Mouse (Mus musculus): ENCODE results near the gene Snx4. TPM values are rescaled to one million over a fixed set of nuclear protein-coding genes. Genes with fewer than 3 reads are reported as not detected.
A peak's percentile ranks its signal among the peaks of the same experiment; 100 is the strongest.
"Not testable (repeated sequence)": the region's sequence is repeated elsewhere in the genome, so short reads cannot be mapped to it uniquely, and the experiment has no call there.

The Snx4 gene
- total RNA-seq (2015) (71.2 TPM in 2 replicates), total RNA-seq (2017) (76.7 and 86.1 TPM in 2 replicates)

DNA sequence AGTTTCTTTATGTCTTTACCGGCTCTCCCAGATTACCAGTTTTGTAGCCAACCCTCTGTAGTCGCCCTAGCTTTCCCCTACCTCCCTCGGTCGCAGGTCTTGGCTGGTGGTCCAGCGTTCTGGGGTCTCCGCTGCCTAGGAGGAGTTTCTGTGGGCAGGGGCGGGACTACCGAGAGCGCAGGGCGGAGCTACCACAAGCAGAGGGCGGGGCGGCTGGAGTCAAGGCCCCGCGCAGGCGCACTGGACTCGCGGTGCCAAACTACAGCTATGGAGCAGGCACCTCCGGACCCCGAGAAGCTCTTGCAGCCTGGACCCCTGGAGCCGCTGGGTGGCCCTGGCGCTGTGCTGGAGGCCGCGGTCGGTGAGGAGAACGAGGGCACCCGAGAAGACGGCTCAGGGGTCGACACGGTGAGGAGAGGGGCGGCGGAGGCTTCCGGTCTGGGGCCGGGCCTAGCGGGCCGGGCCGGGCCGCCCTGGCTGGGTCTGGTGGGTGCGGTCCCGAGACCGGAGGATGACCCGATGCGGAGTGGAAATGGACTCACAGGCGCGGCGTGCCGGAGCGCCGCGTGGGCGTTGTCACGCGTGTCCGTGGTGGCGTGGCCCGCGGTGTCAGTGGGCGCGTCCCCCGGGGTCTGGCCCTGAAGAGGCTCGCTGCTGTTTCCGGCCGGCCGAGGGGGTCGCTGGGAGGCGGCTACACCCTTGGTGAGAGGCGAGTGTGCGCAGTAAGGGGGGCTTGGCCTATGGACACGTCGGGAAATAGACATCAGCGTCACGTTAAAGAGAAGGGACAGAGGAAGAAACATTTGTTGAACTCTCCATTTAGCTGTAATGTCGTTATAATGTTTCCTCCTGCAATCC lies at the start of gene Snx4:
Gene Snx4, plus strand, starts transcription at position 249 of the 858 bp plus-strand sequence.
- peak; percentile 96 for ATAC-seq (replicated peaks; ENCODE audit: poor library complexity)

DNA sequence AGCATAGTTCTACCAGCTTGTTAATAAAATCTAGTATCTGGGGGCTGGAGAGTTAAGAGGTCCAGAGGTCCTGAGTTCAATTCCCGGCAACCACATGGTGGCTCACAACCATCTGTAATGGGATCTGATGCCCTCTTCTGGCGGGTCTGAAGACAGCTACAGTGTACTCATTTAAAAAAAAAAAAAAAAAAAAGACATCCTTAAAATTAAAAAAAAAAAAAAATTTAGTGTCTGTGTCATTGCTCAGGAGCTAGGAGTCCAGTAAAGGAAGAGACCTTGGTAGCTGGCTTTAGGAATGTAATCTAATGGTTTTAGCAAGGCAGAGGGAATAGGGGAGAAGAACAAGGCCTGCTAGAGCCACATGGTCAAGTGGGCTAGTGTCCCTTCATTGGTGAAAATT lies 40.4 kb upstream of the Snx4 start:
- ATAC-seq (replicated peaks; ENCODE audit: poor library complexity) = no peak

DNA sequence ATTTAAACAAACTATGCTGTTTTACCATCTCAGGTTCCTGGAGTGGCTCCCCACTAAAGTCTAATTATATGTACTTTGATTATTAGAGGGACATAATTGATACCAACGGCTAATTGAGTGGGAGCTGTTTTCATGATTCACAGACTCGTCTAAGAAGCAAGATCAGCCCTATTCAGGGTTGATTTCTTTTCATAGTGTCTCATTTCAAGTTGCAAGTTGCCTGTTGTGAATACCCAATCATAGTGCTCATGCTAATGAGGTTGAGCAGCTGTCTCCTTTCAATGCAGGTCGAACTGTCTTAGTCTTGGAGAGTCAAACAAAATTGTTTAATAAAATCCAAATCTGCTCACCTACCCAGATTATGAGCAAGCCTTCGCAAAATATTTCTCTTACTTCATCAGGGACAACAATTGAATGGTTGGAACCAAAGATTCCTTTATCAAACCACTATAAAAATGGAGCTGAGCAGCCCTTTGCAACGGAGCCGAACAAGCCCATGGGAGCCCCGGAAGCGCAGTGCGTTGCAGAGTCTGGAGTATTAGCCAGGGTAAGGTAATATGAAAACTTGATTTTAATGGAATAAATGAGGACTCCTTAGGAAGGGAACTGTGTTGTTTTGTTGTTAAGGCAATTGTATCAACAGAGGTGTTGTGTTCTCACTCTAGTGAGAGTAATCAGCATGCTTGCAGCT lies 34.8 kb upstream of the Snx4 start:
- no peak for ATAC-seq (replicated peaks; ENCODE audit: poor library complexity)

DNA sequence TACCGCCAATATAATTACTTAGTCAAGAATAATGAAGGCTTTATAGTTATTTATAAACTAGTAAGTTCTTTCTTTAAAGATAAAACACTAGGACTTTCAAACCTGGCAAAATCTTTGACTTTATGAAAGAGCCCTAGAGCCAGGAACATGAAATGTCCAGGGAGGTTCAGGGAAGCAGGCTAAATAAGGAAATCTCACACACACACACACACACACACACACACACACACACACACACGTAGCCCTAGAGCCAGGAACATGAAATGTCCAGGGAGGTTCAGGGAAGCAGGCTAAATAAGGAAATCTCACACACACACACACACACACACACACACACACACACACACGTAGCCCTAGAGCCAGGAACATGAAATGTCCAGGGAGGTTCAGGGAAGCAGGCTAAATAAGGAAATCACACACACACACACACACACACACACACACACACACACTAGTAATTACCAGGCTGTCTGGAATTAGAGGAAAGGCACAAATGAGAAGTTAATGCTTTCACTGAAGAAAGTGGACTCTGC lies 33.6 kb upstream of the Snx4 start:
- ATAC-seq (replicated peaks; ENCODE audit: poor library complexity) = not testable (repeated sequence)

DNA sequence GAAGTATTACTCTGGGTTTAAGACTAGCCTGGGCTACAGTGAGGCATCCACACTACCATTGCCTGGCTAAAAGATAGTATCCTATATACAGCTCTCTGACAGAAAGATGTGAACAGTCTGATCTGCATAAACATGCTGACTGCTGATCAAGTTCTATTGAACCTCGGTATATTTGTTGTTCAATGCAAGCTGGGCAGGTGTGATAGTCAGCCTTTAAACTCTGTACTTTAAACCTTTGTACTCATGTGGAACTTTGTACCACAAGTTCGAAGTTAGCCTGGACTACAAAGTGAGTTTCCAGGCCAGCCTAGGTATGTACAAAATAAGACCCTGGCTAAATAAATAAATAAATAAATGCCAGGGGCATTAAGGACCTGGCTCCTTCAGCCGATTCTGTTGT lies 28.8 kb upstream of the Snx4 start:
- no peak for ATAC-seq (replicated peaks; ENCODE audit: poor library complexity)

DNA sequence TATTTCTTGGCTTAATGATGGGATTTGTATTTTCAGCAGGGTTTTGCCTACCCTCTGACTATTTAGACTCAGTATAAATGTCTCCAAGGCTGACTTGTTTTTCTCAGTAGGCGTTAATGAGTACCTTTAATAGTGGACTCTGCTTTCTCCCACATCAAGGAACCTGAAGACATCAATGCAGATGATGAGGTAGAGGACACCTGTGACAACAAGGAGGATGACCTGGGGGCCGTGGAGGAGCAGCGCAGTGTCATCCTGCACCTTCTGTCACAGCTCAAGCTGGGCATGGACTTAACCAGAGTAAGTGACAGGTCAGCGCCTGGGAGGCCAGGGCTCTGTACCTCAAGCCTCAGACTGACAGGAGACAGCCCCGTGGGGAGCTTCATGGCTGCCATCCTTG lies 26.9 kb upstream of the Snx4 start:
- ATAC-seq (replicated peaks; ENCODE audit: poor library complexity) = no peak

DNA sequence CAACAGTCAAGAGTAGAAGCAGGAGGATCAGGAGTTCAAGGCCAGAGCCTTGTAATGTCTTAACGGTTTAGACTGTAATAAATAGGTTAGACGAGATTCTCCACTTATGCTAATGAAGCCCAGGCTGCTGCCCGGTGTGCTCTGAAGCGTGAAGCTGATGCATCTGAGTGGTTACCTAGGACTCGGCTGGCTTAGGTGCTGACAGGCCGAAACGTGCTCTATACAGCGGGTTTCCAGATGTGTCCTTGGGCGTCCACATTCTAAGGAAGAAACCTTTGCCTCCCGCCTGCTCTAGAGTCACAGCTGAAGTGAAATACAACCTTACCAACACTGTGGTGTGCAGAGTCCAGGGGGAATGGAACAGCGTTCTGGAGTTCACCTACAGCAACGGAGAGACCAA lies 17.1 kb upstream of the Snx4 start:
- ATAC-seq (replicated peaks; ENCODE audit: poor library complexity) = no peak

DNA sequence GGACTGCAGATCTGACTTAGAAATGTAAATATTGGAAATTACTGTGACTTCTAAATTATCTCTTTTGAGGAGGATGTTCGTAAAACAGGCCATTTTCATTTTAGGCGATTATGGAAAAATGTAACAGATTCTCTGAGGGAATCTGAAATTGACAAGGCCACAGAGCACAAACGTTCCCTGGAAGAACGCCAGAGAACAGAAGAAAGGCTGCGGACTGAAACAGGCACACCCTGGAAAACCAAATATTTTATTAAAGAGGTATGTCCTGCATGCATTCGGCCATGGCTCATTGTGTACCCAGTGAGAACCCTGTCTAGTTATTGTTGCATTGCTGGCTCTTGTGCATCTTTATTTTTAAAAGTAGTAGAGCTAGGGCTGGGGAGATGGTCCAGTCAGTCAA lies 15.1 kb upstream of the Snx4 start:
- no peak for ATAC-seq (replicated peaks; ENCODE audit: poor library complexity)

DNA sequence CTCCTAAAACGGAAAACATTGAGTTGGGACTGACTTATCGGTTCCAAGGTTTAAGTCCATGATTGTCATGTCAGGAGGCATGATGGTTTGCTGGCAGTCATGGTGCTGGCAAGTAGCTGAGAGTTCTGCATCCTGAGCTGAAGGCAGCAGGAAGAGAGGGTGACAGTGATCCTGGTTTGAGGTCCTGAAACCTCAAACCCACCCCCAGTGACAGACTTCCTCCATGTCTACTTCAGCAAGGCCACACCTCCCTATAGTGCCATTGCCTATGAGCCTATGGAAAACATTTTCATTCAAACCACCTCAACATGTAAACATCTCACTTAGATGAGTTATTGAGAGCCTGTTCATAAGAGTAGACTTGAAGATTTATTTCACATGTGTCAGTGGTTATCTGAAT lies 11.9 kb upstream of the Snx4 start:
- no peak for ATAC-seq (replicated peaks; ENCODE audit: poor library complexity)

DNA sequence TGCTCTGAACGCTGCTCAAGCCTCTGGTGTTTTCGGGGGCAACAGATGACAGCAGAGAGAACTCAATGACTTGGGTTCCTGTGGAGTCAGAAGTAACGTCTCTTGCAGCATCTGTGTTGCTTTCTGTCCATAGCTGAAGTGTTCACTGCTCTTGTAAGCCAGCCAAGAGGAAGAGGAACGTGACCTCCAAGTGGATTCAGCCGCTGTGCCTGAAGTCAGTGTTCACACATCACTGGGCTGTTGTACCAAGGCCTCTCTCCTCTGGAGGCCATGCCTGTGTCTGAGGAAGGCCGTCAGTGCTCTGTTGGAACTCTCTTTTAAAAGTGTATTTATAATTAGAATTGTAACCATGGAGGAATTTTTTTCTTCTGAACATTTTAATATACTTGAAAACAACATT lies 9.2 kb upstream of the Snx4 start:
- ATAC-seq (replicated peaks; ENCODE audit: poor library complexity) = no peak

DNA sequence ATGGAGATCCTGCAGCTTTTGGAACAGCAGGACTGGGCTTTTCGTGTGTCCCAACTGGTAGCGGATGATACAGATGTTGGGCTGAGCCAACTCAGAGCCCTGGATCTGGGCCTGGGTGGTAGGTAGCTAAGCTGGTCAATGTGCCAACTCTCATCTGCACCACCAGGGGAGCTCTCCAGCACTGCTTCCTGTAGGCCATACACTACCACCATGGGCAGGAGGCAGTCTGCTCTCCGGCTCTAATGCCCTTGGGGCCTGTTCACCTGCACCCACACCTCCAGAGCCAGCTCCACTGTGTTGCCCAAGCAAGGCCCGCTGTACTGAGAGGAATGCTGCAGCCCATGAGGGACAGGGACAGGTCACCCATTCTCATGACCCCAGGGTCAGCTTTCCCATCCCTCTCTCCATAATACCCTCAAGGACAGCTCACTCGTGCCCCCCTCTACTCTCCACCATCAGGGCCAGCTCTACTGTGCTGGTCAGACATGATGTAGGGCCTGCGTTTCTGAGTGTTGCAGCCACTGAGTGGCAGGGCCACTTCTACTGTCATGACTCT lies 7.0 kb upstream of the Snx4 start:
- ATAC-seq (replicated peaks; ENCODE audit: poor library complexity) = peak; percentile 77

DNA sequence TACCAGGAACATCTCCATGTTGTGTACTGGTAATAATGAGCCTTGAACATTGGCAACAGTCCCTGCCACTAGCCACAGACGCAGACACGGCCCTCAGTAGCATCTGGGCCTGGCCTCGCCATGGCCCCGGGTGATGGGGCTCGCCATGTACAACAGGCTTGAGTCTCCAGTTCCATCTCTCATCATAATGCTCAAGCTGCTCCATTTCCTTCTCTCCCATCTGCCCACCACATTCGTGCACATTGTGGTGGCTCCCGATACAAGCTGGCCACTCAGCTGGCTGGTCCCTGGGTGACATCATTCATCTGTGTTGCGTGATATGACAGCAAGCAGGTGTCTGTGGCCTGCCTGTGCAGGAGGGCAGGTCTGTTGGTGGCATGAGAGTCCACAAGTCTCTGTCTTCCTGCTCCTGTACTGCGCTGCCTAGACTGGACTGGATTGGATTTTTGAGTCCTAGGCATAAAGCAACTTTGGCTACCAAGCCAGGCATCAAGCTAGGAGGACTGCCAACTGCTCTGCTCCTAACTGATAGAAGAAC lies 6.2 kb upstream of the Snx4 start:
- peak; percentile 37; the same call in 1 of the 2 replicates for ATAC-seq (replicated peaks; ENCODE audit: poor library complexity)

DNA sequence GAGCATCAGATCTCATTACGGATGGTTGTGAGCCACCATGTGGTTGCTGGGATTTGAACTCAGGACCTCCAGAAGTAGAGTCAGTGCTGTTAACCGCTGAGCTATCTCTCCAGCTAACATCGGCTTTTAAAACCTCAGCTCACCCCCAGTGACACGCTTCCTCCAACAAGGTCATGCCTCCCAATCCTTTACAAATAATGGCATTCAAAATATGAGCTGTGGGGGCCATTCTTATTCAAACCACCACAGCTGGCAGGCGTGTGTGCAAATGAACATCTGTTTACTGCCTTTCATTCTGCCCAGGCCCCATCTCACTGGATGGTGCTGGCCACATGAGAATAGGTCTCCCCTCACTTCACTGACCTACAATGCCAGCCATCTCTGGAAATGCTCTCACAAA lies 4.7 kb upstream of the Snx4 start:
- ATAC-seq (replicated peaks; ENCODE audit: poor library complexity) = no peak

DNA sequence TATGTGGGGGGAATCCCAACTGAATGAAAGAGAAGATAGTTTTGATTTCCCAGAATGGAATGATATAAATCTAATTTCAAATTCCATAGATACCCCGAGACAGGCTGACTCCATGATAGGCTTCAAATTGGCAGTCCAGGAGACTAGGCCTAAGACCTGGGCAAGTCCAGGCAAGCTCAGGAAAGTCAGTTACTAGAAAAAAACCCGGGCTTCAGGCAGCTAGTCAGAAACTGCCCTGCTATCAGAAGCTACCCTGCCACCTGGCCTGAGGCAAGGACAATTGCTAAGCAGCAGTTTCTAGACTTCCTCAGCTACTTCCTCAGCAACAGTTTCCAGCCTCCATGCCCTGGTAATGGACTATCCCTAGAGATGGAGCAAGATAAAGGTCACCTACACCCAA lies 4.2 kb upstream of the Snx4 start:
- no peak for ATAC-seq (replicated peaks; ENCODE audit: poor library complexity)

DNA sequence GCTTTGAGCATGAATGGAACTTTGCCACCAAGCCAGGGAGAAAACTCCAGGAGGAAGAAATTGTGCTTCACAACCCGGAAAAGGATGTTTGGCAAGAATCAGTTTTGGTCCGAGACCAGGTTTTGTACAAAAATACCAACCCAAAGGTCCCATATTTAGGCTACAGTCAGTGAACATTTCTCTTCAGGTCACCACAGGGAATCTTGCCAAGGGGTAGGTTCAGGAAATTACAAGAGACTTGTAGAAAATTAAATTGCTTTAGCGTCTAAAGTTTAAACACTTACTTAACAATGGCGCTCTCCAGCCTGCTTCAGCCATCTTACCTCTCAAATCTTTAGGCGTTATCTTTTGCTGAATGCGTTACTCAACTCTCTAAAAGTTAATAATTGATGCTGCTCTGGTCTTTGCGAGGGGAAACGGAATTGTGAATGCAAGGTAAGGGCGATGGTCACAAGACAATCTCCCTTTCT lies 556 bp upstream of the Snx4 start:
- ATAC-seq (replicated peaks; ENCODE audit: poor library complexity) = peak; percentile 29

DNA sequence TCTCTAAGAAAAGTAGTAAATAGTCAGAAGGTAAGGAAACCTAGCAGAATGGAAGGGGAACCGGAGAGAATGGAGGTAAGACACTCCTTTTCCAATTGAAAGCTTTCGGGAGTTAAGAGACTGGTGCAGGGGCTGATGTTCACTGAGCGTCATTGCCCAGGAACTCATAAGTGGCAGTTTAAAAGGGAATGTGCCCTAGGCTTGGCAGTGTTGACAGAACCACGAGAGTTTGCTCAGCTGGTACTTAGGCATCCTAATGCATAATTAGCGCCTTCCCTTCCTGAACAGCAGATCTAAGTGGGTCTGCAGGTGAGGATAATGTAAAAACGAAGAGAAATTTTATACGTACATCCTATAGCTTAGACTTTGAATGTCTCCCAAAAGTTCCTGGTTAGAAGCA lies 4.4 kb downstream of the Snx4 start:
- ATAC-seq (replicated peaks; ENCODE audit: poor library complexity) = no peak

DNA sequence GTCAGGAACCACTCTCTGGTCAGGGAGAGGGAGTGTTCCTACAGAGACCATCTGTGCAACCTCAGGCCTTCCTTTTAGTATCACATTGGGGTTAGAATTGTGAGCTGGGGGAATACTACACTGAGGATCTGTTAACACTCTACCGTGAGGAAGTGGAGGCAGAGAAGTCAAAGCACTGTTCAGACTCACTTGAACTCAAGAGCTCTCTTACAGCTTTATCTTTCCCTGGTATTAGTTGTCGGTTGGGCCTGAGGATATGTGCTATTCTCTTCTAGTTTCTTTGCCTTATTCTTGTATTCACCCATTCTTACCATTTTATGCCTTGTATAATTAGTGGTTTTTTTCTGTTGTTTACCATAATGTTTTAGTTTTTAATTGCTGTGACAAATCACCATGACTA lies 7.3 kb downstream of the Snx4 start:
- no peak for ATAC-seq (replicated peaks; ENCODE audit: poor library complexity)

DNA sequence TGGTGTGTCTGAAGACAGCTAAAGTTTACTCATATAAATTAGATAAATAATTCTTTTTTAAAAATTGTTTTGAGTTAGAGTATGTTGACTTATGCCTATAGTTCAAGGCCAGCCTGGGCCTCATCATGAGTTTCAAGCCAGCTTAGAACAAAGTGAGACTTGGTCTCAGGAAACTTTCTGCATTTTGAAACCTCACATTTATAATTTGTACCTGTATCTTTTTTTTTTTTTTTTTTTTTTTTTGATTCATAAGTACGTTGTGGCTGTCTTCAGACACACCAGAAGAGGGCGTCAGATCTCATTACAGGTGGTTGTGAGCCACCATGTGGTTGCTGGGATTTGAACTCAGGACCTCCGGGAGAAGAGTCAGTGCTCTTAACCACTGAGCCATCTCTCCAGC lies 8.6 kb downstream of the Snx4 start:
- no peak for ATAC-seq (replicated peaks; ENCODE audit: poor library complexity)

DNA sequence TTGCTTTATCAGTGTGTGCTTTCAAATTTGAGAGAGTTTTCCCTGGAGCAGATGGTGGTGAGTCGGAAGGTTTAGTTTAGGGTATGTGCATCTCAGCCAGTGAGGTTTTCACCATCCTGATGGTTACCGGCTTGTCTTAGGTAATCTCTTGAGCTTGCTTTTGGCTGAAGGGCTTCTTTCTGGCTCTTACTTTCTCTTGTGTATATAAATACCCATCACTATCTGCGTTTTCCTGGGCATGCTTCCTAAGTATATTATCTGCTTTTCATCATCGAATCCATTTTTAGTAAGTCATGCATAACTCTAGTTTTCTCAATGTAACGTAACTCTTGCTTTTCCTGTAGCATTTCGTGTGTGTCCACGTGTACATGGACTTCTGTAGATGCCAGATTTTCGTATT lies 9.6 kb downstream of the Snx4 start:
- ATAC-seq (replicated peaks; ENCODE audit: poor library complexity) = no peak

DNA sequence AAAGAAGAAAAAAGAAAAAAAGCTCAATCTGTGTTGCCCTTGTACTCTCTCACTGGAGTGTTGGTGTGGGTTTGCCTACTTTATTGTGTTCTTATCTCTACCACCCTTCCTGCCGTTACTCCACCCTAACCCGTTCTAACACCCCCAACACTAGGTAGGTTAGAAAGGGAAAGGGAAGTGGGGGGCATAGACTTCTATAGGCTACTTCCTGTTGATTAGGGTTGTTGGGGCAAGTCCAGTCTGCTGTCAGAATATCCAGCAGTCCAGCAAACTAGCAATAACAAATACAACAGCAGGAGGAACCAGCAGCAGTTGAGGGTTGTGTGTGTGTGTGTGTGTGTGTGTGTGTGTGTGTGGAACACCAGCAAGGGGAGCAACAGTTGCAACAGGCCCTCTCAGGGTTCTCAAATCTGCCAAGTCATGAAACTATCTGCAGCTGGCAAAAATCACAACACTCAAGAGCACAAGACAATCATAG lies 10.4 kb downstream of the Snx4 start:
- ATAC-seq (replicated peaks; ENCODE audit: poor library complexity) = peak; percentile 93

DNA sequence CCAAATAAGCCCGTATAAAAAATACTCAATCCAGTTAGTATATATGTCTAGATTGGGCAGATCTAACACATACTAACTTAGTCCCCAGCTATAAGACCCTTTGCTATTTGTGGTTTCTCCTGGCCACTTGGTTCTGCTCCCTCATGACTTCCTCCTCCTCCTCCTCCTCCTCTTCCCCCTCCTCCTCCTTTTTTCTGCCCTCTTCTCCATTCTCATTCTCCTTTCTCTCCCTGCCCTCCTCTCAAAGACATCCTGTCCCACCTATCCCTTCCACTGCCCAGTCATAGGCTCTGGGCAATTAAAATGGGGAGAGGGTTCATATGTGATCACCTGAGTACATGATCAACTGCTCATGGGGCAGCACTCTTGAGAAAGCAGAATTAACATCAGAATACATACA lies 10.9 kb downstream of the Snx4 start:
- ATAC-seq (replicated peaks; ENCODE audit: poor library complexity) = 0 out of 2 replicates have a peak, but pooled peaks have one; percentile 4
